Mouse (Mus musculus) stomach, postnatal 0 days (tissue): ENCODE results near the gene Apbb1ip.

Experiments
- CTCF ChIP-seq: IDR thresholded peaks from 2 replicates; pipeline ENCODE4 v1.5.1; 2016; ENCODE audit warnings: antibody characterized with exemption, low read depth, mild to moderate bottlenecking, moderate library complexity
- EP300 ChIP-seq: optimal IDR thresholded peaks from 2 replicates; pipeline ENCODE3; 2016; ENCODE audit warnings: antibody characterized with exemption

- TF ChIP-seq EP300 = no peak
- TF ChIP-seq CTCF = no peak
Measured at GRCm38 (mm10) chr2:22789576-22789975, 15.7 kb downstream of the Apbb1ip start.
